Mouse (Mus musculus) left cerebral cortex, adult 8-10 months (tissue): ENCODE results near the gene Map7. TPM values are rescaled to one million over a fixed set of nuclear protein-coding genes. Genes with fewer than 3 reads are reported as not detected.

Source experiments
- DNase-seq, 2 experiments: peaks; one replicate each; pipeline ENCODE4 v3.0.0; 2022; ENCODE audit warnings: low spot score in 2 of 2
- total RNA-seq, 4 experiments: library from RNA; stranded (reverse); gene quantifications; 2 replicates each; pipeline ENCODE4 v1.2.4; 2022

Map7 gene
- total RNA-seq, 4 experiments from 2014 or later: 124 to 135 (median 130) TPM

DNA sequence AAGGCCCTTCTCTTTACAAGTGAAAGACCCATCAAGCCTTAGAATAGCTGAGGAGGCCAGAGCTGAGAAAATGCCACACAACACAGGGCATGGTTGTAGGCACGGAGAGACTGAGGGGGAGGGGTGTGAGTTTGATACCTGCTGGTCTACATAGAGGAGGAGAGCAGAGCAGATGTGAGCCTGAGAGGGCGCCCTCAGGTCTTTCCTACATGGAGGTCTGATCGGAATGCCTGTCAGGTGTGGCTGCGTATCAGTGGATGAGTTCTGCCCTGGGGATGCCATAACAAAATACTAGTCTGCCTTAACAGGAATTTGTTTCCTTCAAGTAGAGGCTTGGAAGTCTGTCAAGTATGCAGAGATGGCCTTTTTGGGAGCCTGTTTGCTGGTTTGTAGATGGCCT, 37.0 kb downstream of the Map7 start:
- DNase-seq: no peak

GRCm38 (mm10) chr10:20185806-20186205, 37.5 kb downstream of the Map7 start:
- DNase-seq: no peak

- no peak for DNase-seq
Measured at GRCm38 (mm10) chr10:20186800-20187273, 38.6 kb downstream of the Map7 start.

DNA sequence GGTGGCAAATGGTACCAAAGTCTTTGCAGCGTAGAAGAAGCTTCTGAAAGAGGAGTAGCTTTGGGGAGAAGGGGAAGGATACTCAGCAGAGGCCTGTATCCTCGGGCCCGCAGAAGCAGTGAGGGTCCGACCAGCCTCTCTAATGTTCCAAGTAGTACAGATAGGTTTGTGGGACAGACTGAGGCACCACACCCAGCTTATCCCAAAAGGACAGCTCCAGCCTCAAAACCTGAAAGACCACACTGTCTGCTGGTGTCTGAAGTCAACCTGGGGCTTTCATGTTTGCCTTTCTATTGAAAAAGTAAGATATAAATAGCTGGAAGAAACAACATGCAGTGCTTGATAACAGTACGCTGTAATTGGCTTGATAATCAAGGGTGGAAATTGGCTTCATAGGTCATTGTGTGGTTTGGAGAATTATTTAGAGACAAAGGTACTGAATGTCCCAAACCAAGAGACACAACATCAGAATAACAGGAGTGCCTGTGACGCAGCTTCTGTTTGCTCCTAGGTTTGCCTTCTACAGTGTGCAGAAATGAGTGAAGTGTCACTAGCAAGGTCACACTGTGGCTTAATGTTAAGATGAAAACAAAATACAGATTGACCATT, 42.0 kb downstream of the Map7 start:
- no peak for DNase-seq

- no peak for DNase-seq
Measured at GRCm38 (mm10) chr10:20194847-20195540, 46.7 kb downstream of the Map7 start.

GRCm38 (mm10) chr10:20197039-20197438, 48.8 kb downstream of the Map7 start:
- DNase-seq: no peak

GRCm38 (mm10) chr10:20198968-20199737, 50.9 kb downstream of the Map7 start:
- no peak for DNase-seq

GRCm38 (mm10) chr10:20201236-20201635, 53.0 kb downstream of the Map7 start:
- no peak for DNase-seq

DNA sequence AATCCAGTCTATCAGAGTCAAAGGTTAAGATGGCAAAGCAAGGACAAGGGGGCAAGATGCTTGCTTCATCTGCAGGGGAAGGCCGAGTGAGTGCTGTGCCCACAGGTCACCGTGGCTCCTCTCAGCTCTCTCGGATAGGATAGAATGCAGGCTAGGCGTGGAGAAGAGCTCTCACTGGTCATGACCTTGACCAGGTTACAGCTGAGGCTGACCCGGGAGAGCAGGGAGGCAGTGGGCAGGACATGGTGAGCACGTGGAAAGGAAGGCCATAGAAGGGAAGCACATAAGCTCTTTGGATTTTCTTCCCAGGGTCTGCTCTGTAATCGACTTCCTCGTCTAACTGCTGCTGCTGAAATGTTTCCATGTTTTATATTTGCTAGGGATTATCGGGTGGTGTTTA, 53.9 kb downstream of the Map7 start:
- no peak for DNase-seq

- DNase-seq: peak in 1 of 2 experiments; percentile 70
Measured at GRCm38 (mm10) chr10:20202818-20203217, 54.5 kb downstream of the Map7 start.

DNA sequence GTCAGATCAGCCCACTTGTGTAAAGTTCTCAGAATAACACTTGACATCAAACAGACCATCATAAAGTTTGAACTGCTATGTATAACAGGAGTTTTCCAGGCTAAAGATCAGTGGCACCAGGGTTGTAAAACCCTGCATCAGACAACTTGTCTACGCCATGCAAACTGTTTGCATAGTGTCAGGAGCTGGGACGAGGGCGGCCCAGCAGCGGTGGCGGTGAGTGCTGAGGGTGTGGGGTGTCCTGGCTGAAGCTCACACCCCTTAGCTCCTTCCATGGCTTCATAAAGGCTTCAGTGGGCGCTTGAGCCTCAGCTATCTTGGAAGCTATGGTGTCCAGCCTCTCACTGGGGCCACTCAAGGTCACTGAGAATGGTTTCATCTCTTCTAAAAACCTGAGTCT, 55.2 kb downstream of the Map7 start:
- no peak for DNase-seq

DNA sequence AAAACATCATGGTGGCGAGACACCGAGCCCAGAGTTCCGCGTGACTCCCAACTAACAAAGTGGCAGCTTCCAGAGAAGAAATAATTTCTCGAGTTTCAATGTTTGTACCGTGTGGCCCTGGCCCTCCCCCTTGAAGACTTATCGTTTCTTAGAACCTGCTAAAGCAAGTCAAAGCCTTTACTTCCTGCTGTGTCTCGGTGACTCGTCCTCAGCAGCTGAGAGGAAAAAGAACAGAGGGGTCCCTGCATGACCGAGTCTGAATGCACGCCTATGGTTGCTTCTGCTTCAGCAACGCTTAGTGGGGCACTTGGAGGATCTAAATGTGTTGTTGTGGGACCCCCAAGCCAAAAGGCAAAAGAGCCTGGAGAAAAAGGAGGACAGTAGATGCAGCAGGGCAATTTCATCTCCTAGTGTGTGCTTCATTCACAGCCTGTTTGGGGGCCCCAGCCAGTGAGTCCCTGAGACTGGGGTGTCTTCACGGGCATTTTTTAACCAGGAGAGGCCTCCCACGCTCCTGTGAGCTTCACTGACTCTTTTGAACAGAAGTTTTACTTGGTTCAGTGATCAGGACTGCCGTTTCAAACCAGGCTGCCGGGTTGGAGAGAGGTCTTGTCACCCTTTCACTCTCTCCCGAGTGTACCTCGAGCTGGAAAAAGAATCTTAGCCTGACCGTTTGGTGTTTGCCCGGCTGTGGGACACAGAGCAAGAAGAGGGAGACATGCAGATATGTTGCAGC, 56.6 kb downstream of the Map7 start:
- DNase-seq: no peak

GRCm38 (mm10) chr10:20206966-20207365, 58.7 kb downstream of the Map7 start:
- DNase-seq: no peak

GRCm38 (mm10) chr10:20209609-20210341, 61.5 kb downstream of the Map7 start:
- DNase-seq: no peak

- no peak for DNase-seq
Measured at GRCm38 (mm10) chr10:20214418-20214817, 66.1 kb downstream of the Map7 start.

GRCm38 (mm10) chr10:20216982-20217381, 68.7 kb downstream of the Map7 start:
- no peak for DNase-seq

DNA sequence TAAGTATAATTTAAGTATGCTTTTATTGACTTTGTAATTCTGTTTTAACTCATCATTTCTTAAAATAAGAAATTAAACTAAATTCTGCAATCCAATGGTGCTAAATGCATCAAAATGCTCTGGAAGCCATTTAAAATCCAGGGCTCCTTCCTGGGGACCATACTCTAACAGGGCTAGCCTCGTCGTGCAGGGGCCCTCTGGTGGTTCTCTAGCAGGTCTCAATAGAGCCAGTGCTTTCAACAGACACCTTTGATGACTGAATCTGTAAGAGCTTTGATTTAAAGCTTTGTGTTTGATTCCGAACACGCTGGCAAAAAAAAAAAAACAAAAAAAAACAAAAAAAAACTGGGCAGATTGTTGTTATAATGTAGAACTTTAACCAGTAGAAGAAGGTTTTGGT, 70.6 kb downstream of the Map7 start:
- no peak for DNase-seq

- DNase-seq: no peak
Measured at GRCm38 (mm10) chr10:20219538-20219937, 71.3 kb downstream of the Map7 start.

DNA sequence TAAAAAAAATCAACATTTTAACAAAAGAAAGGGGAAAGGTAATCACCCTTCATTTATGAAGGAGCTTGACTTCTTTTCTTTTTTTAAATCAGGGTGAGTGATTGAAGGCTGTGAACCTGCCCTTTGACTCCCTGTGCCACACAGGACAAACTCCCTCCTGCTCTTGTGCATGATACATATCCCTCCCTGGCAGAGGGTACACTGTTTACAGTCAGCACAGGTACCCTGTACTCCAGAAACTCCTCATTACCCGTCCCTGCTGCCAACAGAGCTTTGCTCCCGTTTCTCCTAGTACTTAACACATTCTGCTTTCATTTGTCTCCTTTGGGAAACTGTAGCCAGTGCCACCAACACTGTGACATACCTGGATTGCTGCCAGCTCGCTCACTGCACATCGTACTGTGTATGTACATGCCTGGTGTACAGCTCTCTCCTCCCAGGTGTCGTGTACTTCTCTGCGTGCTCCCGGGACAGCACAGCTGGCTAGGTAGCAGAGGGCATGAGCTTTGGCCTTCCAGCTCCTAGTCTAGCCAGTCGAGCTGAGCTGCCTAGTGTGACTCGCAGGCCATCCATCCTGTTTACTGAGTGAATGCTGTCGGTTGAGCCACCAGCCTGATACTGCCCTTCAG, 72.3 kb downstream of the Map7 start:
- DNase-seq: no peak

DNA sequence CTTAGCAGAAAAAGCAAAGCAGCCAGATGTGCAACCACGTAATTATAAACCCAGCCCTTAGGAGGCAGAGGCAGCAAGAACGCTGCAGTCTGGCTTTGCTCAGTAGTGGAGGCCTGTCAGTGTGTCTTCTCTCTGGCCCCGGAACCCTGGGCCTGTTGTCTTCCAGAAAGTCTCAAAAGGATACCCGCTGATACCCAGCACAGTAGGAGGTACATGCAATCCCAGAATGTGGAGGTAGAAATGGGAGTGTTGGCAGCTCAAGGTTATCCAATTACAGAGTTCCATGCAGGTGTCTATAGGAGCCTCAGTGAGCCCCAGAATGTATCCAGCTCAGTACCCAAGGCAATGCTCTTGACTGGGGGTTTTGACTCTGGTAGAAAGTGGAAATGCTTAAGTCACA, 73.7 kb downstream of the Map7 start:
- no peak for DNase-seq
